Mouse (Mus musculus): ENCODE measurements around the gene Izumo1. TPM values are rescaled to one million over a fixed set of nuclear protein-coding genes. Genes with fewer than 3 reads are reported as not detected.
"Not testable (repeated sequence)": the region's sequence is repeated elsewhere in the genome, so short reads cannot be mapped to it uniquely, and the experiment has no call there.

Izumo1 gene
- polyA plus RNA-seq, 1 experiment, result 0.16 TPM

- TF ChIP-seq POLR2A (IDR thresholded peaks at IDR 0.05; ENCODE audit: borderline replicate concordance, extremely low read depth, insufficient read depth, insufficient read length, poor library complexity, severe bottlenecking) (no peak), CTCF (IDR thresholded peaks at IDR 0.05; ENCODE audit: borderline replicate concordance, extremely low read depth, insufficient read depth, insufficient read length) (no peak)
- DNase-seq (ENCODE audit: low read depth), result peak; percentile 89
Measured at GRCm38 (mm10) chr7:45644183-45644582, 22.6 kb downstream of the Izumo1 start.

GRCm38 (mm10) chr7:45644872-45645590, 23.4 kb downstream of the Izumo1 start:
- TF ChIP-seq CTCF (IDR thresholded peaks at IDR 0.05; ENCODE audit: borderline replicate concordance, extremely low read depth, insufficient read depth, insufficient read length) (no peak), POLR2A (IDR thresholded peaks at IDR 0.05; ENCODE audit: borderline replicate concordance, extremely low read depth, insufficient read depth, insufficient read length, poor library complexity, severe bottlenecking) (no peak)
- no peak for DNase-seq (ENCODE audit: low read depth)

GRCm38 (mm10) chr7:45645591-45645971, 24.0 kb downstream of the Izumo1 start:
- DNase-seq (ENCODE audit: low read depth), result no peak
- TF ChIP-seq CTCF (IDR thresholded peaks at IDR 0.05; ENCODE audit: borderline replicate concordance, extremely low read depth, insufficient read depth, insufficient read length) (no peak), POLR2A (IDR thresholded peaks at IDR 0.05; ENCODE audit: borderline replicate concordance, extremely low read depth, insufficient read depth, insufficient read length, poor library complexity, severe bottlenecking) (no peak)

- TF ChIP-seq CTCF (IDR thresholded peaks at IDR 0.05; ENCODE audit: borderline replicate concordance, extremely low read depth, insufficient read depth, insufficient read length) (no peak), POLR2A (IDR thresholded peaks at IDR 0.05; ENCODE audit: borderline replicate concordance, extremely low read depth, insufficient read depth, insufficient read length, poor library complexity, severe bottlenecking) (no peak)
- no peak for DNase-seq (ENCODE audit: low read depth)
Measured at GRCm38 (mm10) chr7:45646671-45647070, 25.1 kb downstream of the Izumo1 start.

- TF ChIP-seq CTCF (IDR thresholded peaks at IDR 0.05; ENCODE audit: borderline replicate concordance, extremely low read depth, insufficient read depth, insufficient read length), result no peak
- TF ChIP-seq POLR2A (IDR thresholded peaks at IDR 0.05; ENCODE audit: borderline replicate concordance, extremely low read depth, insufficient read depth, insufficient read length, poor library complexity, severe bottlenecking), result no peak
Measured at GRCm38 (mm10) chr7:45649351-45649750, 27.7 kb downstream of the Izumo1 start.

GRCm38 (mm10) chr7:45650484-45650883, 28.9 kb downstream of the Izumo1 start:
- DNase-seq (ENCODE audit: low read depth), result not testable (repeated sequence)

More at GRCm38 (mm10) chr7:45649351-45649750, 27.7 kb downstream of the Izumo1 start:
- no peak for DNase-seq (ENCODE audit: low read depth)

GRCm38 (mm10) chr7:45654424-45655047, 32.9 kb downstream of the Izumo1 start:
- DNase-seq (ENCODE audit: low read depth), result peak; percentile 61

GRCm38 (mm10) chr7:45660746-45661478, 39.3 kb downstream of the Izumo1 start:
- TF ChIP-seq POLR2A (IDR thresholded peaks at IDR 0.05; ENCODE audit: borderline replicate concordance, extremely low read depth, insufficient read depth, insufficient read length, poor library complexity, severe bottlenecking) (no peak), CTCF (IDR thresholded peaks at IDR 0.05; ENCODE audit: borderline replicate concordance, extremely low read depth, insufficient read depth, insufficient read length) (no peak)
- no peak for DNase-seq (ENCODE audit: low read depth)

More at GRCm38 (mm10) chr7:45654424-45655047, 32.9 kb downstream of the Izumo1 start:
- TF ChIP-seq POLR2A (IDR thresholded peaks at IDR 0.05; ENCODE audit: borderline replicate concordance, extremely low read depth, insufficient read depth, insufficient read length, poor library complexity, severe bottlenecking), result no peak
- TF ChIP-seq CTCF (IDR thresholded peaks at IDR 0.05; ENCODE audit: borderline replicate concordance, extremely low read depth, insufficient read depth, insufficient read length), result no peak

- DNase-seq (ENCODE audit: low read depth), result not testable (repeated sequence)
Measured at GRCm38 (mm10) chr7:45661702-45662101, 40.1 kb downstream of the Izumo1 start.

GRCm38 (mm10) chr7:45665303-45666138, 43.9 kb downstream of the Izumo1 start:
- no peak for TF ChIP-seq POLR2A (IDR thresholded peaks at IDR 0.05; ENCODE audit: borderline replicate concordance, extremely low read depth, insufficient read depth, insufficient read length, poor library complexity, severe bottlenecking)
- TF ChIP-seq CTCF (IDR thresholded peaks at IDR 0.05; ENCODE audit: borderline replicate concordance, extremely low read depth, insufficient read depth, insufficient read length), result no peak
- no peak for DNase-seq (ENCODE audit: low read depth)

- DNase-seq (ENCODE audit: low read depth), result no peak
- no peak for TF ChIP-seq CTCF (IDR thresholded peaks at IDR 0.05; ENCODE audit: borderline replicate concordance, extremely low read depth, insufficient read depth, insufficient read length)
- no peak for TF ChIP-seq POLR2A (IDR thresholded peaks at IDR 0.05; ENCODE audit: borderline replicate concordance, extremely low read depth, insufficient read depth, insufficient read length, poor library complexity, severe bottlenecking)
Measured at GRCm38 (mm10) chr7:45666161-45666560, 44.5 kb downstream of the Izumo1 start, which contains the start of gene Fut2. TSS of gene Fut2 (minus strand) at chr7:45666394.
